Mouse (Mus musculus): ENCODE results near the gene Cdc34b.

GRCm38 (mm10) chr11:94704472-94704871, 37.1 kb upstream of the Cdc34b start, which contains the start of gene Gm11541:
- TF ChIP-seq POLR2A (IDR thresholded peaks at IDR 0.05; ENCODE audit: insufficient read length, low read depth) (no peak), E2F4 (IDR thresholded peaks at IDR 0.05; ENCODE audit: insufficient read depth) (no peak), USF1 (IDR thresholded peaks at IDR 0.05; ENCODE audit: low read depth) (no peak), MAX (IDR thresholded peaks at IDR 0.05; ENCODE audit: low read depth) (no peak), POLR2AphosphoS2 (IDR thresholded peaks at IDR 0.05; ENCODE audit: insufficient read length, low read depth) (no peak), MYOG (IDR thresholded peaks at IDR 0.05; ENCODE audit: control insufficient read depth in 1 of 3, insufficient read depth in 1 of 3, insufficient read length in 2 of 3, low read depth in 2 of 3) (no peak), TCF12 (IDR thresholded peaks at IDR 0.05; ENCODE audit: insufficient read depth, poor library complexity, severe bottlenecking) (no peak)
